Mouse (Mus musculus) neural tube, embryonic 14.5 days (tissue): Measurements from ENCODE around the gene Mrnip. TPM values are rescaled to one million over a fixed set of nuclear protein-coding genes. Genes with fewer than 3 reads are reported as not detected.

Experiments
- ATAC-seq: fragments of 200-750 bp; cut with Nextera tagmentation; 2 replicates; pipeline ENCODE4 v1.8.0; 2017; ENCODE audit warnings: low read depth, mild to moderate bottlenecking, moderate TSS enrichment, moderate library complexity
- H3K27ac ChIP-seq: fragments of 300-500 bp; sonication (generic); 2 replicates; pipeline ENCODE4 v1.5.1; 2014; ENCODE audit warnings: low read depth, mild to moderate bottlenecking, control low read depth, low read length, moderate library complexity, mixed read lengths
- H3K27me3 ChIP-seq: fragments of 300-500 bp; sonication (generic); 2 replicates; pipeline ENCODE4 v1.6.1; 2014; ENCODE audit warnings: low read length; ENCODE audit not compliant: control insufficient read depth, insufficient read depth
- H3K36me3 ChIP-seq: fragments of 300-500 bp; sonication (generic); 2 replicates; pipeline ENCODE4 v1.6.1; 2014; ENCODE audit warnings: low read length, mixed read lengths; ENCODE audit not compliant: control insufficient read depth, insufficient read depth
- H3K4me1 ChIP-seq: fragments of 300-500 bp; sonication (generic); 2 replicates; pipeline ENCODE4 v1.6.1; 2014; ENCODE audit warnings: low read length; ENCODE audit not compliant: control insufficient read depth, insufficient read depth
- H3K4me2 ChIP-seq: fragments of 300-500 bp; sonication (generic); 2 replicates; pipeline ENCODE4 v1.6.1; 2014; ENCODE audit warnings: mild to moderate bottlenecking, low read depth, low read length, control low read depth
- H3K4me3 ChIP-seq: fragments of 300-500 bp; sonication (generic); 2 replicates; pipeline ENCODE4 v1.5.1; 2014; ENCODE audit warnings: low read depth, low read length, control low read depth, mixed read lengths
- H3K9ac ChIP-seq: fragments of 300-500 bp; sonication (generic); replicated peaks from 2 replicates; pipeline ENCODE4 v1.6.1; 2014; ENCODE audit warnings: low read depth, mild to moderate bottlenecking, control low read depth, low read length, mixed read lengths
- H3K9me3 ChIP-seq: fragments of 300-500 bp; sonication (generic); 2 replicates; pipeline ENCODE4 v1.6.1; 2016; ENCODE audit warnings: low read length; ENCODE audit not compliant: control insufficient read depth
- WGBS: fragments of 180-500 bp; shearing (Covaris S2); extraction: QIAGEN DNeasy Blood & Tissue Kit; methylation state at CpG from one replicate; pipeline ENCODE4 v1.1.7; 2014; 5-methylcytosine and 5-hydroxymethylcytosine counted together
- polyA plus RNA-seq: library from polyadenylated mRNA; unstranded; fragments of >200 nt; fragmentation: Nextera tagmentation; extraction: Ambion mirVana; gene quantifications from 2 replicates; pipeline ENCODE4 v1.2.1, GENCODE M21; 2014

Mrnip gene
- polyA plus RNA-seq, 1 experiment from 2014 or later: 48.3 TPM

- no peak overlapping the region for H3K9ac ChIP-seq
- 90% methylated on average over 2 of the region's 2 CpGs for WGBS
- H3K4me2 ChIP-seq: no peak overlapping the region
- no peak overlapping the region for H3K27ac ChIP-seq
- H3K4me3 ChIP-seq: no peak overlapping the region
- ATAC-seq: no peak
- no peaks in the 10 kb centered on the region for H3K27me3 ChIP-seq
- peaks cover 57% of the 10 kb centered on the region for H3K36me3 ChIP-seq
- peaks cover 8% of the 10 kb centered on the region for H3K4me1 ChIP-seq
- no peaks in the 10 kb centered on the region for H3K9me3 ChIP-seq
Measured at GRCm38 (mm10) chr11:50206037-50206436, 31.8 kb downstream of the Mrnip start.

- Histone ChIP-seq H3K9ac (no peak overlapping the region), H3K27me3 (no peaks in the 10 kb centered on the region), H3K27ac (no peak overlapping the region), H3K4me1 (peaks cover 8% of the 10 kb centered on the region), H3K4me2 (no peak overlapping the region), H3K9me3 (no peaks in the 10 kb centered on the region), H3K36me3 (peaks cover 44% of the 10 kb centered on the region), H3K4me3 (no peak overlapping the region)
- 95% methylated on average over 14 of the region's 14 CpGs for WGBS
- no peak for ATAC-seq
Measured at GRCm38 (mm10) chr11:50207344-50207743, 33.1 kb downstream of the Mrnip start.

- no peak overlapping the region for H3K4me2 ChIP-seq
- no peak overlapping the region for H3K4me3 ChIP-seq
- no peaks in the 10 kb centered on the region for H3K9me3 ChIP-seq
- ATAC-seq: no peak
- H3K27ac ChIP-seq: no peak overlapping the region
- WGBS: 95% methylated on average over 5 of the region's 5 CpGs
- H3K9ac ChIP-seq: no peak overlapping the region
- H3K4me1 ChIP-seq: peaks cover 8% of the 10 kb centered on the region
- H3K27me3 ChIP-seq: no peaks in the 10 kb centered on the region
- peaks cover 37% of the 10 kb centered on the region for H3K36me3 ChIP-seq
Measured at GRCm38 (mm10) chr11:50208039-50208438, 33.8 kb downstream of the Mrnip start.

- Histone ChIP-seq H3K4me3 (peak overlapping the region; percentile 95), H3K27ac (peak overlapping the region; percentile 99), H3K36me3 (peaks cover 23% of the 10 kb centered on the region), H3K4me2 (peak overlapping the region; percentile 72), H3K9me3 (no peaks in the 10 kb centered on the region), H3K4me1 (peaks cover 8% of the 10 kb centered on the region), H3K9ac (peak overlapping the region; percentile 97), H3K27me3 (no peaks in the 10 kb centered on the region)
- peak; percentile 93 for ATAC-seq
- WGBS: 0% methylated on average over 20 of the region's 24 CpGs
Measured at GRCm38 (mm10) chr11:50210101-50210504, 35.9 kb downstream of the Mrnip start.

GRCm38 (mm10) chr11:50210505-50211151, 36.4 kb downstream of the Mrnip start, which contains the start of the genes Sqstm1 and Mgat4b:
TSS of gene Sqstm1 (minus strand) at chr11:50210827.
TSS of gene Mgat4b (plus strand) at chr11:50210890.
- Histone ChIP-seq H3K36me3 (peaks cover 18% of the 10 kb centered on the region), H3K9me3 (no peaks in the 10 kb centered on the region), H3K4me2 (peak within 1 kb of the TSS; percentile 72), H3K4me3 (peak within 1 kb of the TSS; percentile 95), H3K27ac (peak within 1 kb of the TSS; percentile 99), H3K4me1 (peaks cover 8% of the 10 kb centered on the region), H3K27me3 (no peaks in the 10 kb centered on the region), H3K9ac (peak within 1 kb of the TSS; percentile 97)
- WGBS: under 1% methylated on average over 48 of the region's 48 CpGs
- ATAC-seq: peak; percentile 81

- H3K4me2 ChIP-seq: peak overlapping the region; percentile 72; the same call in 1 of the 2 replicates
- no peaks in the 10 kb centered on the region for H3K9me3 ChIP-seq
- H3K4me3 ChIP-seq: peak overlapping the region; percentile 95
- no peak overlapping the region for H3K27ac ChIP-seq
- no peak for ATAC-seq
- WGBS: 90% methylated on average over 3 of the region's 3 CpGs
- H3K36me3 ChIP-seq: peaks cover 9% of the 10 kb centered on the region; the same call in 1 of the 2 replicates
- H3K9ac ChIP-seq: no peak overlapping the region
- H3K4me1 ChIP-seq: peaks cover 8% of the 10 kb centered on the region
- no peaks in the 10 kb centered on the region for H3K27me3 ChIP-seq
Measured at GRCm38 (mm10) chr11:50211322-50212059, 37.2 kb downstream of the Mrnip start.

GRCm38 (mm10) chr11:50212060-50212739, 38.0 kb downstream of the Mrnip start:
- Histone ChIP-seq H3K4me2 (no peak overlapping the region), H3K27me3 (no peaks in the 10 kb centered on the region), H3K4me3 (no peak overlapping the region), H3K4me1 (peaks cover 8% of the 10 kb centered on the region), H3K9me3 (no peaks in the 10 kb centered on the region), H3K27ac (no peak overlapping the region), H3K9ac (no peak overlapping the region), H3K36me3 (peaks cover 3% of the 10 kb centered on the region; the same call in 1 of the 2 replicates)
- WGBS: 76% methylated on average over 3 of the region's 3 CpGs
- ATAC-seq: no peak

GRCm38 (mm10) chr11:50212848-50213758, 38.9 kb downstream of the Mrnip start:
- H3K27ac ChIP-seq: no peak overlapping the region; the same call in 1 of the 2 replicates
- no peak overlapping the region for H3K4me2 ChIP-seq
- H3K4me1 ChIP-seq: peaks cover 8% of the 10 kb centered on the region
- no peak overlapping the region for H3K4me3 ChIP-seq
- 69% methylated on average over 11 of the region's 11 CpGs for WGBS
- no peaks in the 10 kb centered on the region for H3K36me3 ChIP-seq
- no peaks in the 10 kb centered on the region for H3K27me3 ChIP-seq
- no peak overlapping the region for H3K9ac ChIP-seq
- no peak for ATAC-seq
- no peaks in the 10 kb centered on the region for H3K9me3 ChIP-seq
